Mouse (Mus musculus) forebrain, embryonic 11.5 days (tissue): ENCODE results near the gene Zcchc8. TPM values are rescaled to one million over a fixed set of nuclear protein-coding genes. Genes with fewer than 3 reads are reported as not detected.

Source experiments
- ATAC-seq: fragments of 200-750 bp; cut with Nextera tagmentation; replicated peaks from 2 replicates; pipeline ENCODE4 v1.8.0; 2017; ENCODE audit warnings: moderate TSS enrichment; ENCODE audit not compliant: low FRiP score
- DNase-seq: peaks from one replicate; pipeline ENCODE4 v3.0.0-alpha.2; 2017; ENCODE audit warnings: low spot score
- H3K27ac ChIP-seq: fragments of 300-500 bp; sonication (generic); 2 replicates; pipeline ENCODE4 v1.5.1; 2014; ENCODE audit warnings: low read depth, low read length
- H3K27me3 ChIP-seq: fragments of 300-500 bp; sonication (generic); 2 replicates; pipeline ENCODE4 v1.6.1; 2014; ENCODE audit warnings: mild to moderate bottlenecking, low read length, mixed read lengths; ENCODE audit not compliant: control insufficient read depth, insufficient read depth
- H3K36me3 ChIP-seq: fragments of 300-500 bp; sonication (generic); 2 replicates; pipeline ENCODE4 v1.6.1; 2014; ENCODE audit warnings: mild to moderate bottlenecking, low read length, moderate library complexity, mixed read lengths; ENCODE audit not compliant: control insufficient read depth, insufficient read depth
- H3K4me1 ChIP-seq: fragments of 300-500 bp; sonication (generic); replicated peaks from 2 replicates; pipeline ENCODE4 v1.6.1; 2014; ENCODE audit warnings: low read length, mixed read lengths; ENCODE audit not compliant: control insufficient read depth, insufficient read depth
- H3K4me2 ChIP-seq: fragments of 300-500 bp; sonication (generic); 2 replicates; pipeline ENCODE4 v1.6.1; 2014; ENCODE audit warnings: low read depth, mild to moderate bottlenecking, low read length, moderate library complexity, mixed read lengths; ENCODE audit not compliant: severe bottlenecking
- H3K4me3 ChIP-seq: fragments of 300-500 bp; sonication (generic); 2 replicates; pipeline ENCODE4 v1.5.1; 2014; ENCODE audit warnings: low read depth, low read length
- H3K9ac ChIP-seq: fragments of 300-500 bp; sonication (generic); 2 replicates; pipeline ENCODE4 v1.6.1; 2014; ENCODE audit warnings: low read length
- H3K9me3 ChIP-seq: fragments of 300-500 bp; sonication (generic); 2 replicates; pipeline ENCODE4 v1.6.1; 2016; ENCODE audit warnings: low read length, mixed read lengths; ENCODE audit not compliant: control insufficient read depth
- WGBS: fragments of 180-500 bp; shearing (Covaris S2); extraction: QIAGEN DNeasy Blood & Tissue Kit; methylation state at CpG from one replicate; pipeline ENCODE4 v1.1.7; 2014; 5-methylcytosine and 5-hydroxymethylcytosine counted together
- polyA plus RNA-seq: library from polyadenylated mRNA; unstranded; fragments of >200 nt; fragmentation: Nextera tagmentation; extraction: Ambion mirVana; gene quantifications from 2 replicates; pipeline ENCODE4 v1.2.1, GENCODE M21; 2014

Gene Zcchc8
- polyA plus RNA-seq, 1 experiment from 2014 or later, result 109 TPM

DNA sequence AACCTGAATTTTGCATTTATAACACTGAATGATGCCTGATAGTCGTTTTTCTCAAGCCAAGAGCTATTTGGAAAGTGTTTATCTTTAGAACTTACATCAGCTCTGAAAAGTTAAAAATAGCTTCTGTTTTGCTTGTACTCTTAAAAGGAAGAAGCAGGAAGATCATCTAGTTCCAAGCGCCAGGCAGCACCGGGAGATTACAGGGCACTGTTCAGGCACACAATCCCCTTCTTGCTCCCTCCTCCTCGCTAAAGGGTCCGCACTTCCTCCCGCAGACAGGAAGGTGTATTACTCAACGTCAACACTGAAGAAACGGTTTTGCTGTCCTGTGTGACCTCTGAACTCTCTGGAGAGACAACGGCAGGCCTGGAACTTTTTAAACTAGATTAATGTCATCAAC lies 58.8 kb downstream of the Zcchc8 start:
- no peaks in the 10 kb centered on the region for H3K9me3 ChIP-seq
- H3K4me1 ChIP-seq, result no peaks in the 10 kb centered on the region
- H3K9ac ChIP-seq, result no peak overlapping the region
- WGBS, result 77% methylated on average over 9 of the region's 9 CpGs
- no peak for ATAC-seq
- no peak overlapping the region for H3K27ac ChIP-seq
- no peak for DNase-seq
- no peaks in the 10 kb centered on the region for H3K36me3 ChIP-seq
- no peak overlapping the region for H3K4me3 ChIP-seq
- no peaks in the 10 kb centered on the region for H3K27me3 ChIP-seq
- no peak overlapping the region for H3K4me2 ChIP-seq

DNA sequence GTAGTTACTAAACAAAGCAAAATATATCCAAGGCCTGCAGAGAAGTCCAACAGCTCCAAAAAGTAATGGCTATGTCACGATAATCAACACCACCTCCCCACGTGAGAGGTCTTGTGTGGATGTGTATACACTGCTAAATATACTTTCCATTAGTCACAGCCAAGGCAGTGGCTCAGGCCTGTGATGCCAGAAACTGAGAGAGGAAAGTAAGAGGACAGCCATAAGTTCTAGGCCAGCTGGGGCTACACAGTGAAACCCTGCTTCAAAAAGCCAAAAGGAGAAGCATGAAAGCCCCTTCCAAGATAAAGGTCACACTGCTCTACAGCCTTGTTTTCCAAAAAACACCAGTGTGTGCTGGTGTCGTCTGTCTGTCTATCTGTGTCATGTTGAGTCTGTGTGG lies 59.3 kb downstream of the Zcchc8 start:
- Histone ChIP-seq H3K27ac (no peak overlapping the region), H3K9ac (no peak overlapping the region), H3K4me3 (no peak overlapping the region), H3K36me3 (no peaks in the 10 kb centered on the region), H3K9me3 (no peaks in the 10 kb centered on the region), H3K4me2 (no peak overlapping the region), H3K4me1 (no peaks in the 10 kb centered on the region), H3K27me3 (no peaks in the 10 kb centered on the region)
- no peak for ATAC-seq
- 89% methylated on average over 3 of the region's 3 CpGs for WGBS
- DNase-seq, result no peak

- Histone ChIP-seq H3K4me3 (no peak overlapping the region), H3K4me1 (no peaks in the 10 kb centered on the region), H3K36me3 (peaks cover 6% of the 10 kb centered on the region), H3K27ac (no peak overlapping the region), H3K27me3 (no peaks in the 10 kb centered on the region), H3K9ac (no peak overlapping the region), H3K9me3 (no peaks in the 10 kb centered on the region), H3K4me2 (no peak overlapping the region)
- DNase-seq (no peak), ATAC-seq (no peak)
- WGBS, result 91% methylated on average over 7 of the region's 7 CpGs
Measured at GRCm38 (mm10) chr5:123657651-123658050, 63.2 kb downstream of the Zcchc8 start.

DNA sequence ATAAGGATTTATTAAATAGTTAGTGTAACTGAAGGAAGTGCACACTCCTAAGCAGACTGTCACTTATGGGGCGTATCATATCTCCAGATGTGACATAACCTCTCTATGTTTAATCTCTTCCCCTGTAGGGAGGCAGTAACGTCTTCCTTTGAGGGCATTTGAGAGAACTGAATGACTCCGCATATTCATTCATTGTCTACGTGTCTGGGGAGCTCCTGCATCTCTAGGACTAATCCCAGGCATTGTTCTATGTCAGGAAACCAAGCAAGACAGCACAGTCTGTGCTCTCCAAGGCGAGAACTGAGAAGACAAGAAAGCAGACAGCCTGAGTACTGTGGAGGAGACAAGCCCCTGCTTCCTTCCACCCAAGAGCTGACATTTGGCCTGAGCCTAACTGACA lies 66.0 kb downstream of the Zcchc8 start:
- Histone ChIP-seq H3K27ac (no peak overlapping the region), H3K9me3 (no peaks in the 10 kb centered on the region), H3K27me3 (no peaks in the 10 kb centered on the region), H3K4me3 (no peak overlapping the region), H3K9ac (no peak overlapping the region), H3K4me2 (no peak overlapping the region), H3K4me1 (no peaks in the 10 kb centered on the region), H3K36me3 (peaks cover 6% of the 10 kb centered on the region)
- ATAC-seq (no peak), DNase-seq (no peak)
- WGBS, result 33% methylated on average over 5 of the region's 5 CpGs

DNA sequence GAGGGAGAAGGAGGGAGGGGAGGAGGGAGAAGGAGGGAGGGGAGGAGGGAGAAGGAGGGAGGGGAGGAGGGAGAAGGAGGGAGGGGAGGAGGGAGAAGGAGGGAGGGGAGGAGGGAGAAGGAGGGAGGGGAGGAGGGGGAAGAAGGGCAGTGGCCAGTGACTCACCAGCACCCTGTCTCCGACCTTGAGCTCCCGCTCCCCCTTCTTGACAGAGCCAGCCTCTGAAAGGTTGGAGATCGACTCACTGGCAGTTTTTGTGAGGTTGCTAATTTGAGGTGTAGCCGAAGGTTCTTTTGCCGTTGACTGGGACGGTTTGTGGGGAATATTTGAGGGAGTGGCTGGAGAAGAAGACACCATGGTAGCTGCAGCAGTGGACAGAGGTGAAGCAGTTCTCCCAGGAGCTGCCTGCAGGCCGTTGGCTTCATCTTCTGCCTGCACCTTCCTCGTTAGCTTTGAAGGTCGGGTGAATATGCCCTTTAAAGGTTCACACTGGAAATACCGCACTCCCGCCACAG lies 67.6 kb downstream of the Zcchc8 start:
- Histone ChIP-seq H3K4me3 (no peak overlapping the region), H3K27ac (no peak overlapping the region), H3K4me1 (no peaks in the 10 kb centered on the region), H3K9me3 (no peaks in the 10 kb centered on the region), H3K4me2 (no peak overlapping the region), H3K9ac (no peak overlapping the region), H3K27me3 (no peaks in the 10 kb centered on the region), H3K36me3 (peaks cover 6% of the 10 kb centered on the region)
- ATAC-seq, result no peak
- DNase-seq, result no peak
- 89% methylated on average over 11 of the region's 11 CpGs for WGBS

DNA sequence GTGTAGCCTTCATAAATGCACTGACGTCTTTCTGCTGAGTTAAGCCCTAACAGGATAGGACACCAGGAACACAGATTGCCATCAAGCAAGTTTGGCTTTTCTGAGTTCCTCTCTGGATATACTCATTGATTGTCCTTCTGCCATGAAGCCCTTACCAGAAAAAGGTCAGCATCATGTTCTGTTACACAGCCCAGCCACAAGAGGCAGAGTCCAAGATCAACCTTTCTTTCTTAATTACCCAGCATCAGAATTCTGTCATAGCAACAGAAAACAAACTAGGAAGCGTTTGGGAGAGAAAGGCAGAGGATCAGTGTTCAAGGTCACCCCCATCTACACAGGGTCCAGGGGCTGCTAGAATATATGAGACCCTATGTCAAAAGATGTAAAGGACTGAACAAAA lies 70.1 kb downstream of the Zcchc8 start:
- Histone ChIP-seq H3K27ac (no peak overlapping the region), H3K4me2 (no peak overlapping the region), H3K9ac (no peak overlapping the region), H3K27me3 (no peaks in the 10 kb centered on the region), H3K4me1 (no peaks in the 10 kb centered on the region), H3K36me3 (peaks cover 6% of the 10 kb centered on the region), H3K4me3 (no peak overlapping the region), H3K9me3 (no peaks in the 10 kb centered on the region)
- ATAC-seq (no peak), DNase-seq (no peak)
- 79% methylated on average over 2 of the region's 2 CpGs for WGBS

Other genes with a start within 250 kb of the Zcchc8 start
- gene Lrrc43, start 231.8 kb downstream of the Zcchc8 start, polyA plus RNA-seq, result not detected in 2 replicates
- gene Il31, start 231.6 kb downstream of the Zcchc8 start, polyA plus RNA-seq, result not detected in 2 replicates
- gene B3gnt4, start 210.6 kb downstream of the Zcchc8 start, polyA plus RNA-seq, result 1.0 and 1.1 TPM in 2 replicates
- 140 and 143 TPM in 2 replicates for gene Diablo, start 196.9 kb downstream of the Zcchc8 start, polyA plus RNA-seq
- gene Gm49027, start 195.6 kb downstream of the Zcchc8 start, polyA plus RNA-seq, result 0.45 and 0.64 TPM in 2 replicates
- gene Vps33a, start 148.1 kb downstream of the Zcchc8 start, polyA plus RNA-seq, result 31.0 and 39.6 TPM in 2 replicates
- 55.1 and 57.7 TPM in 2 replicates for gene Clip1, start 36.5 kb downstream of the Zcchc8 start, polyA plus RNA-seq
- gene Rsrc2, start 28.3 kb upstream of the Zcchc8 start, polyA plus RNA-seq, result 140 and 178 TPM in 2 replicates
- gene Kntc1, start 28.6 kb upstream of the Zcchc8 start, polyA plus RNA-seq, result 53.8 and 65.0 TPM in 2 replicates
- not detected in 2 replicates for gene Hcar2, start 144.4 kb upstream of the Zcchc8 start, polyA plus RNA-seq
- 0.05 and 0.21 TPM in 2 replicates for gene Hcar1, start 158.9 kb upstream of the Zcchc8 start, polyA plus RNA-seq
- gene Denr, start 186.1 kb upstream of the Zcchc8 start, polyA plus RNA-seq, result 151 and 166 TPM in 2 replicates
- gene Gm43518, start 206.3 kb upstream of the Zcchc8 start, polyA plus RNA-seq, result 1.3 and 1.6 TPM in 2 replicates
- 3.9 and 6.7 TPM in 2 replicates for gene Ccdc62, start 209.6 kb upstream of the Zcchc8 start, polyA plus RNA-seq